Mouse (Mus musculus) heart, adult 2 months (tissue): Measurements from ENCODE around the gene Sirt2.

Source experiments
- CTCF ChIP-seq: fragments of 200-600 bp; IDR thresholded peaks from 2 replicates; pipeline ENCODE4 v1.8.1; 2022; ENCODE audit warnings: antibody characterized with exemption, mild to moderate bottlenecking, moderate library complexity
- EP300 ChIP-seq: fragments of 200-500 bp; IDR thresholded peaks from 2 replicates; pipeline ENCODE4 v1.6.1; 2011; ENCODE audit warnings: low read depth, low read length, control low read depth; ENCODE audit not compliant: insufficient read depth

GRCm38 (mm10) chr7:28727649-28728340 lies 38.7 kb upstream of the Sirt2 start:
- peak; percentile 53 for TF ChIP-seq CTCF
- TF ChIP-seq EP300 = no peak
